Mouse (Mus musculus): Measurements from ENCODE around the gene Cldn7.

DNA sequence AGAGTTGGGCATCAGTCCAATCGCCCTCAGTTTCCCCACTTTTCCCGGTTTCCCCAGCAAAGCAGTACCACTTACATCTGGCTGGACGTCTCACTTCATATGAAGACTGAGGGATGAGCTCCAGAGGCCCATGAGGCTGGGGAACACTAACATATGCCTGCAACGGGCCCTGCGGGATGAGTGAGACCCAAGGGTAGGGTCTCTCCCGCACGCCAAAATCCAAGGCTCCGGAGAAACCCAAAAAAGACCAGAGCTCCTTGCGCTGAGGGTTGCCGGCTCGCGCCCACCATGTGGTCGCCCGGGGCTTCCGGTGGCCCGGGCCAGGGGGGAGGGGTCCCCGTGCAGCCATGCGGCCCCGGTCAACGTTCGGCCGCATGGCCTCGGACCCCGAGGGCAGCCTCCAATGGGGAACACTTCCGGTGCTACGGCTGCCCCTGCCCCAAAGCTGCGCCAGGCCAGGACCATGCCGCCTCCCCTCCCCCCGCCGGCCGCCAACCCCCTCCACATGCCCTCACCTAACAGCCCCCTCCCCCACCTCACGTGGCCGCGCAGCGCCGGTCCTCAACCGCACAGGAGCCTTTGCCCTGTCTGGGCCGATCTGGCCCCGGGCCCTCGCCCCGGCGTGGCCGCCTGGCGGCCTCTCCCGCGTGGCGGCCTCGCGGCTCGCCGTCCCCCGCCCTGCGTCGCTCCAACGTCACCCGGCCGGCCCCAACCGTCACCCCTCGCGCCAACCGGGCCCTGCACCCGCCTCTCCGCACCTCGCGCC is 44.1 kb upstream of the Cldn7 start:
- TF ChIP-seq CTCF (IDR thresholded peaks at IDR 0.05; ENCODE audit: insufficient read depth, low read length) (no peak), POLR2A (IDR thresholded peaks at IDR 0.05; ENCODE audit: borderline replicate concordance, extremely low read depth, low read depth, low read length) (no peak)
